ENCODE assay signal across 25 mouse cellular contexts in the genomic region with DNA sequence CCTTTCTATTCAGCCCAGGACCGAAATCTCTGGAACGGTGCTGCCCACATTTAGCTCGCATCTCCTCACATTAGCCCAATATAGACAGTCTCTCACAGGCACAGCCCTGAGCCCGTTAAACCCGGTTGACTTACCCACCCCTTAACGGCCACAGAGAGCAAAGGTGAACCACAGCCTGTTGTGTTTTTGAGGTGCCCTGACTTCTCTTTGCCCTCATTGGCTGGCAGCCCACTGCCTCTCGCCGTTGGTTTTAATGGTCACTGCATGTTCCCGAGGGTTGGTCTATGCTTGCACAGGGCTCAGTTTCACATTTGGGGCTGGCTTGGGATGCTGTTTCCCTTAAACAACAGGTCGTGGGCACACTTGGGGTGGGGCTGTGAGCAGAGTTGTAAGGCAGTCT. TPM values are rescaled to one million over a fixed set of nuclear protein-coding genes. Genes with fewer than 3 reads are reported as not detected.
DNase-seq lines count a peak whose midpoint lies in the region; ATAC-seq and TF ChIP-seq lines count a peak whose summit lies in the region.
"Had no signal": no experiment of that assay in that cellular context is flagged by ENCODE, and none has a peak within 500 bp of the region (broad histone marks: within the 10 kb centered on the region; RNA-seq: fewer than 3 reads in every experiment).

No protein-coding gene starts in this region.

- H3K9me3 ChIP-seq in hindbrain, embryonic 12.5 days (replicated peaks) = 0 out of 2 replicates have a peak, but pooled peaks cover 3% of the 10 kb centered on the region
- H3K9me3 ChIP-seq in hindbrain, embryonic 13.5 days = no peaks in the 10 kb centered on the region
- no peaks in the 10 kb centered on the region for H3K9me3 ChIP-seq in liver, embryonic 11.5 days (ENCODE audit: control insufficient read depth, low read length)
- H3K9me3 ChIP-seq in E14TG2a.4 (ENCODE audit: low read length) = no peaks in the 10 kb centered on the region
- H3K9me3 ChIP-seq: forebrain, embryonic 10.5 days; heart, embryonic 13.5 days; midbrain, embryonic 10.5 days; neural tube, embryonic 15.5 days had no signal

- WGBS in hindbrain, embryonic 12.5 days = 80% methylated on average over 10 of the region's 10 CpGs
- 79% methylated on average over 10 of the region's 10 CpGs for WGBS in hindbrain, embryonic 13.5 days
- WGBS in liver, adult 2 months = 44% methylated on average over 10 of the region's 10 CpGs
- WGBS in liver, embryonic 11.5 days = 72% methylated on average over 10 of the region's 10 CpGs

- H3K36me3 ChIP-seq in hindbrain, embryonic 12.5 days = no peaks in the 10 kb centered on the region
- H3K36me3 ChIP-seq in hindbrain, embryonic 13.5 days = no peaks in the 10 kb centered on the region
- H3K36me3 ChIP-seq in liver, adult 2 months (ENCODE audit: control insufficient read depth, insufficient read depth, low read length) = no peaks in the 10 kb centered on the region
- no peaks in the 10 kb centered on the region for H3K36me3 ChIP-seq in liver, embryonic 11.5 days (ENCODE audit: control insufficient read depth, insufficient read depth, low read length)
- H3K36me3 ChIP-seq in E14TG2a.4 (ENCODE audit: insufficient read depth, low read length) = peaks cover 63% of the 10 kb centered on the region
- H3K36me3 ChIP-seq: forebrain, embryonic 10.5 days; heart, embryonic 13.5 days; midbrain, embryonic 10.5 days; neural tube, embryonic 15.5 days had no signal

- no peak overlapping the region for H3K27ac ChIP-seq in hindbrain, embryonic 12.5 days
- H3K27ac ChIP-seq in hindbrain, embryonic 13.5 days = no peak overlapping the region
- H3K27ac ChIP-seq in liver, adult 2 months (replicated peaks; ENCODE audit: insufficient read depth, low read depth, low read length) = no peak overlapping the region
- H3K27ac ChIP-seq in liver, embryonic 11.5 days (ENCODE audit: low read depth, low read length) = no peak overlapping the region
- H3K27ac ChIP-seq: forebrain, embryonic 10.5 days; heart, embryonic 13.5 days; layer of hippocampus, adult 2 months; left cerebral cortex, adult 2 months; liver, embryonic 14.5 days; macrophage; midbrain, embryonic 10.5 days; neural tube, embryonic 15.5 days had no signal

- 0 out of 2 replicates have a peak, but pooled peaks have one; percentile 23 for ATAC-seq in hindbrain, embryonic 12.5 days (ENCODE audit: low FRiP score)
- ATAC-seq in hindbrain, embryonic 13.5 days (ENCODE audit: low FRiP score) = no peak
- ATAC-seq in liver, embryonic 11.5 days (replicated peaks; ENCODE audit: low FRiP score) = no peak
- no peak for ATAC-seq in granulocyte monocyte progenitor cell, adult 5-6 weeks (replicated peaks; ENCODE audit: poor library complexity, severe bottlenecking)

- H3K4me2 ChIP-seq in hindbrain, embryonic 12.5 days (replicated peaks) = no peak overlapping the region
- no peak overlapping the region for H3K4me2 ChIP-seq in hindbrain, embryonic 13.5 days
- no peak overlapping the region for H3K4me2 ChIP-seq in liver, embryonic 11.5 days
- H3K4me2 ChIP-seq: heart, embryonic 13.5 days; neural tube, embryonic 15.5 days had no signal

- no peak for TF ChIP-seq POLR2A in liver, adult 2 months (IDR thresholded peaks at IDR 0.05; ENCODE audit: extremely low read depth, insufficient read depth, low read length)

- peak; percentile 22 for DNase-seq in liver, adult 2 months (ENCODE audit: extremely low read depth, low read depth, low spot score)
- DNase-seq in liver, embryonic 11.5 days (ENCODE audit: low spot score) = no peak
- DNase-seq in kidney, postnatal 10 days = peak; percentile 19
- no peak for DNase-seq in heart, postnatal 4 days

- H3K4me3 ChIP-seq in hindbrain, embryonic 12.5 days = no peak overlapping the region
- no peak overlapping the region for H3K4me3 ChIP-seq in hindbrain, embryonic 13.5 days
- H3K4me3 ChIP-seq in liver, adult 2 months (ENCODE audit: insufficient read depth, low read depth, low read length) = no peak overlapping the region
- H3K4me3 ChIP-seq in liver, embryonic 11.5 days (ENCODE audit: low read depth, low read length) = no peak overlapping the region
- H3K4me3 ChIP-seq in E14TG2a.4 (replicated peaks; ENCODE audit: low read length) = peak overlapping the region; percentile 86
- H3K4me3 ChIP-seq: forebrain, embryonic 10.5 days; heart, embryonic 13.5 days; layer of hippocampus, adult 2 months; left cerebral cortex, adult 2 months; midbrain, embryonic 10.5 days; neural tube, embryonic 15.5 days had no signal

- peaks cover 36% of the 10 kb centered on the region for H3K27me3 ChIP-seq in hindbrain, embryonic 12.5 days
- H3K27me3 ChIP-seq in hindbrain, embryonic 13.5 days = peaks cover 42% of the 10 kb centered on the region
- H3K27me3 ChIP-seq in liver, adult 2 months (ENCODE audit: control insufficient read depth, insufficient read depth, low read length) = no peaks in the 10 kb centered on the region
- peaks cover 35% of the 10 kb centered on the region for H3K27me3 ChIP-seq in liver, embryonic 11.5 days (replicated peaks; ENCODE audit: control insufficient read depth, insufficient read depth, low read length)
- H3K27me3 ChIP-seq in E14TG2a.4 (ENCODE audit: insufficient read depth, low read length) = no peaks in the 10 kb centered on the region

- no peaks in the 10 kb centered on the region for H3K79me2 ChIP-seq in liver, adult 2 months (ENCODE audit: control insufficient read depth, insufficient read depth, low read length)

- H3K9ac ChIP-seq in hindbrain, embryonic 12.5 days = no peak overlapping the region
- H3K9ac ChIP-seq in hindbrain, embryonic 13.5 days = no peak overlapping the region
- H3K9ac ChIP-seq in liver, adult 2 months (ENCODE audit: low read depth, low read length) = no peak overlapping the region
- no peak overlapping the region for H3K9ac ChIP-seq in liver, embryonic 11.5 days (ENCODE audit: low read depth, low read length)
- H3K9ac ChIP-seq: heart, embryonic 13.5 days; liver, embryonic 14.5 days; neural tube, embryonic 15.5 days had no signal

- 0 out of 2 replicates have a peak, but pooled peaks cover under 1% of the 10 kb centered on the region for H3K4me1 ChIP-seq in hindbrain, embryonic 12.5 days
- peaks cover 3% of the 10 kb centered on the region for H3K4me1 ChIP-seq in hindbrain, embryonic 13.5 days (replicated peaks)
- H3K4me1 ChIP-seq in liver, adult 2 months (ENCODE audit: control insufficient read depth, insufficient read depth, low read length) = no peaks in the 10 kb centered on the region
- H3K4me1 ChIP-seq in liver, embryonic 11.5 days (replicated peaks; ENCODE audit: control insufficient read depth, insufficient read depth, low read length) = no peaks in the 10 kb centered on the region; the same call in 1 of the 2 replicates
- peaks cover 75% of the 10 kb centered on the region for H3K4me1 ChIP-seq in E14TG2a.4 (replicated peaks; ENCODE audit: low read depth, low read length)
- H3K4me1 ChIP-seq: heart, embryonic 13.5 days; neural tube, embryonic 15.5 days had no signal

- no peak for TF ChIP-seq CTCF in liver, adult 2 months (IDR thresholded peaks at IDR 0.05; ENCODE audit: low read depth, low read length)
- TF ChIP-seq CTCF in E14TG2a.4 (conservative IDR thresholded peaks at IDR 0.05; ENCODE audit: low read length) = no peak

RNA-seq across cellular contexts. Expression of a gene that starts 6.3 kb away (rescaled TPM):
- 0.33 and 0.46 TPM in 2 replicates for polyA plus RNA-seq in hindbrain, embryonic 12.5 days (2016; fragmentation: Nextera tagmentation; extraction: Ambion mirVana)
- 0.30 and 0.54 TPM in 2 replicates for polyA plus RNA-seq in hindbrain, embryonic 13.5 days (2015; fragmentation: Nextera tagmentation; extraction: Ambion mirVana)
- total RNA-seq in liver, adult 2 months (2014; rRNA removed) = not detected in 2 replicates
- polyA plus RNA-seq in liver, adult 2 months (2012; rRNA removed) = not detected in 2 replicates
- 0.14 and 0.26 TPM in 2 replicates for polyA plus RNA-seq in liver, embryonic 11.5 days (2014; fragmentation: Nextera tagmentation; extraction: Ambion mirVana)
- under 1 TPM in 1 of 2 experiments, not detected in 1; 0.43 TPM for total RNA-seq in heart, postnatal 4 days (2021)
- total RNA-seq in granulocyte monocyte progenitor cell, adult 5-6 weeks (2014; fragmentation: Nextera tagmentation) = not detected in 2 replicates
- total RNA-seq in granulocyte monocyte progenitor cell, adult 5-6 weeks (2017) = 0.69 and 0.82 TPM in 2 replicates
- total RNA-seq: adrenal gland, adult 18-20 months; CH12.LX; gastrocnemius, adult 8-10 months had no signal
- polyA plus RNA-seq: heart, embryonic 13.5 days; macrophage; neural tube, embryonic 15.5 days had no signal

RNA-seq across cellular contexts. Expression of a gene that starts 10.5 kb away (rescaled TPM):
- polyA plus RNA-seq in hindbrain, embryonic 12.5 days (2016; fragmentation: Nextera tagmentation; extraction: Ambion mirVana) = 13.9 and 15.2 TPM in 2 replicates
- 20.6 and 23.4 TPM in 2 replicates for polyA plus RNA-seq in hindbrain, embryonic 13.5 days (2015; fragmentation: Nextera tagmentation; extraction: Ambion mirVana)
- 1.5 and 1.9 TPM in 2 replicates for total RNA-seq in liver, adult 2 months (2014; rRNA removed)
- polyA plus RNA-seq in liver, adult 2 months (2012; rRNA removed) = 8.0 and 8.8 TPM in 2 replicates
- polyA plus RNA-seq in liver, embryonic 11.5 days (2014; fragmentation: Nextera tagmentation; extraction: Ambion mirVana) = 4.4 and 5.5 TPM in 2 replicates
- total RNA-seq in heart, postnatal 4 days (2021) = 10 to 100 TPM; 25.3 to 27.4 TPM
- total RNA-seq in granulocyte monocyte progenitor cell, adult 5-6 weeks (2014; fragmentation: Nextera tagmentation) = not detected in 2 replicates
- total RNA-seq in granulocyte monocyte progenitor cell, adult 5-6 weeks (2017) = not detected in 2 replicates
- total RNA-seq: CH12.LX had no signal
- polyA plus RNA-seq: macrophage had no signal

RNA-seq across cellular contexts. Expression of a gene that starts 29.6 kb away (rescaled TPM):
- 0.19 and 0.36 TPM in 2 replicates for polyA plus RNA-seq in hindbrain, embryonic 12.5 days (2016; fragmentation: Nextera tagmentation; extraction: Ambion mirVana)
- 0.26 TPM in 1 of 2 replicates, not detected in the other for polyA plus RNA-seq in hindbrain, embryonic 13.5 days (2015; fragmentation: Nextera tagmentation; extraction: Ambion mirVana)
- not detected in 2 replicates for total RNA-seq in liver, adult 2 months (2014; rRNA removed)
- polyA plus RNA-seq in liver, adult 2 months (2012; rRNA removed) = not detected in 2 replicates
- not detected in 2 replicates for polyA plus RNA-seq in liver, embryonic 11.5 days (2014; fragmentation: Nextera tagmentation; extraction: Ambion mirVana)
- total RNA-seq in heart, postnatal 4 days (2021) = not detected
- total RNA-seq in granulocyte monocyte progenitor cell, adult 5-6 weeks (2014; fragmentation: Nextera tagmentation) = not detected in 2 replicates
- total RNA-seq in granulocyte monocyte progenitor cell, adult 5-6 weeks (2017) = not detected in 2 replicates
- total RNA-seq: adrenal gland, adult 18-20 months; adrenal gland, postnatal 4 days; CH12.LX; gastrocnemius, adult 8-10 months; heart, adult 18-20 months; heart, postnatal 25 days; layer of hippocampus, adult 2 months; left cerebral cortex, adult 2 months; left cerebral cortex, postnatal 4 days had no signal
- polyA plus RNA-seq: forebrain, embryonic 10.5 days; liver, embryonic 14.5 days; macrophage; neural tube, embryonic 15.5 days; spleen, adult 2 months; stomach, embryonic 14.5 days had no signal

RNA-seq across cellular contexts. Expression of a gene that starts 33.7 kb away (rescaled TPM):
- 0.30 and 0.44 TPM in 2 replicates for polyA plus RNA-seq in hindbrain, embryonic 12.5 days (2016; fragmentation: Nextera tagmentation; extraction: Ambion mirVana)
- 0.18 and 0.25 TPM in 2 replicates for polyA plus RNA-seq in hindbrain, embryonic 13.5 days (2015; fragmentation: Nextera tagmentation; extraction: Ambion mirVana)
- not detected in 2 replicates for total RNA-seq in liver, adult 2 months (2014; rRNA removed)
- polyA plus RNA-seq in liver, adult 2 months (2012; rRNA removed) = 0.05 TPM in 1 of 2 replicates, not detected in the other
- polyA plus RNA-seq in liver, embryonic 11.5 days (2014; fragmentation: Nextera tagmentation; extraction: Ambion mirVana) = 0.22 and 0.40 TPM in 2 replicates
- total RNA-seq in heart, postnatal 4 days (2021) = under 1 TPM; 0.50 to 0.54 TPM
- total RNA-seq in granulocyte monocyte progenitor cell, adult 5-6 weeks (2014; fragmentation: Nextera tagmentation) = not detected in 2 replicates
- not detected in 2 replicates for total RNA-seq in granulocyte monocyte progenitor cell, adult 5-6 weeks (2017)
- total RNA-seq: gastrocnemius, adult 8-10 months; layer of hippocampus, adult 2 months had no signal
- polyA plus RNA-seq: macrophage; spleen, adult 2 months had no signal

Comparison
In these comparisons a context has a peak if more than half of its experiments do, and no peak if none do; other contexts are left out.
1. DNase-seq: peak in liver, adult 2 months (single experiment) and kidney, postnatal 10 days (single experiment); none in liver, embryonic 11.5 days (single experiment) and heart, postnatal 4 days (single experiment).